Mouse (Mus musculus) hindbrain, embryonic 15.5 days (tissue): Measurements from ENCODE around the gene Mtf1. TPM values are rescaled to one million over a fixed set of nuclear protein-coding genes. Genes with fewer than 3 reads are reported as not detected.

Source experiments
- ATAC-seq: fragments of 200-750 bp; cut with Nextera tagmentation; 2 replicates; pipeline ENCODE4 v1.8.0; 2017; ENCODE audit warnings: low read depth, moderate number of reproducible peaks, moderate TSS enrichment; ENCODE audit not compliant: low FRiP score
- H3K27ac ChIP-seq: fragments of 300-500 bp; sonication (generic); replicated peaks from 2 replicates; pipeline ENCODE4 v1.5.1; 2015; ENCODE audit warnings: mild to moderate bottlenecking, inconsistent platforms
- H3K27me3 ChIP-seq: fragments of 300-500 bp; sonication (generic); 2 replicates; pipeline ENCODE4 v1.6.1; 2015; ENCODE audit warnings: control low read depth, inconsistent platforms
- H3K36me3 ChIP-seq: fragments of 300-500 bp; sonication (generic); 2 replicates; pipeline ENCODE4 v1.6.1; 2015; ENCODE audit warnings: control low read depth, inconsistent platforms
- H3K4me1 ChIP-seq: fragments of 300-500 bp; sonication (generic); replicated peaks from 2 replicates; pipeline ENCODE4 v1.6.1; 2015; ENCODE audit warnings: control low read depth, inconsistent platforms
- H3K4me2 ChIP-seq: fragments of 300-500 bp; sonication (generic); 2 replicates; pipeline ENCODE4 v1.6.1; 2015; ENCODE audit warnings: moderate library complexity, mild to moderate bottlenecking, inconsistent platforms
- H3K4me3 ChIP-seq: fragments of 300-500 bp; sonication (generic); 2 replicates; pipeline ENCODE4 v1.5.1; 2015; ENCODE audit warnings: mild to moderate bottlenecking, inconsistent platforms
- H3K9ac ChIP-seq: fragments of 300-500 bp; sonication (generic); 2 replicates; pipeline ENCODE4 v1.6.1; 2015; ENCODE audit warnings: inconsistent platforms
- H3K9me3 ChIP-seq: fragments of 300-500 bp; sonication (generic); 2 replicates; pipeline ENCODE4 v1.6.1; 2016; ENCODE audit warnings: control low read depth, inconsistent platforms
- WGBS: fragments of 180-500 bp; shearing (Covaris S2); methylation state at CpG from one replicate; pipeline ENCODE4 v1.1.7; 2015; 5-methylcytosine and 5-hydroxymethylcytosine counted together
- polyA plus RNA-seq: library from polyadenylated mRNA; unstranded; fragments of >200 nt; fragmentation: Nextera tagmentation; extraction: Ambion mirVana; gene quantifications from 2 replicates; pipeline ENCODE4 v1.2.1, GENCODE M21; 2015

Mtf1 gene
- polyA plus RNA-seq, 1 experiment from 2014 or later, result 11.6 TPM

- H3K9ac ChIP-seq, result no peak overlapping the region
- H3K9me3 ChIP-seq, result no peaks in the 10 kb centered on the region
- H3K4me3 ChIP-seq, result no peak overlapping the region
- ATAC-seq, result no peak
- no peak overlapping the region for H3K27ac ChIP-seq
- H3K4me1 ChIP-seq, result peaks cover 14% of the 10 kb centered on the region
- no peaks in the 10 kb centered on the region for H3K27me3 ChIP-seq
- 57% methylated on average over 11 of the region's 11 CpGs for WGBS
- H3K4me2 ChIP-seq, result no peak overlapping the region
- peaks cover 25% of the 10 kb centered on the region for H3K36me3 ChIP-seq
Measured at GRCm38 (mm10) chr4:124843493-124843892, 41.6 kb downstream of the Mtf1 start.

GRCm38 (mm10) chr4:124847573-124847972 lies 45.7 kb downstream of the Mtf1 start:
- no peak for ATAC-seq
- Histone ChIP-seq H3K36me3 (peaks cover 3% of the 10 kb centered on the region; the same call in 1 of the 2 replicates), H3K27ac (peak overlapping the region; percentile 41; the same call in 1 of the 2 replicates), H3K4me3 (no peak overlapping the region), H3K9me3 (no peaks in the 10 kb centered on the region), H3K4me2 (no peak overlapping the region), H3K27me3 (no peaks in the 10 kb centered on the region), H3K4me1 (peaks cover 34% of the 10 kb centered on the region), H3K9ac (no peak overlapping the region)
- 6% methylated on average over 8 of the region's 8 CpGs for WGBS

DNA sequence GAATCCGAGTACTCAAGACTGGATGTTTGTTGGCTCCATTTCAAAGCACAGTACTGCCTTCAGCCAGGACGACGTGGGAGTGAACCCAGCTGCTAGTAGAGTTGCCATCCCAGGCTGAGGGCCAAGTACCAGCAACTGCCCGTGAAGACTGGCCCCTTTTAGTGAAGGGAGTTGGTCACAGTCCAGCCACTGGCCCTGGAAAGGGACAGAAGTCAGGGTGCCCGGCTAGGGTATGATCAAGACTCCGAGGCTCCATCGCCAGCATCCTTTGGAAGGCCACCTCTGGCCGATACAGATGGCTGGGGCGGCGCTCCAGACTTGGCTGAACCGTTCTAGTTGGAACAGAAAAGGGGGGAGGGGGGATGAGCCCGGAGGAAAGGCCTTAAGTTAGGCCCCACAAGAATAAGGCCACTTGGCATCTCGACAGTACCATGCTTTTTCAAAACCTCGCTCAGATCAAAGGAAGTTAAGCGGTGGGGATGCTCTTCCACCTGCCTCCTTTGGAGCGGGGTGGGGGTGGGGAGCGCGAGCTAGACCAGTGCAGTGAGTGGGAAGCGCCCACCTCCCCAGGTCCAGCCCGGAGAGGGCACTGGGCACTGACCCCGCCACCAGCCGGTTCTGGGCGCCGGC lies 47.8 kb downstream of the Mtf1 start:
- no peaks in the 10 kb centered on the region for H3K27me3 ChIP-seq
- peak; percentile 49 for ATAC-seq
- H3K4me3 ChIP-seq, result peak overlapping the region; percentile 86
- peaks cover 14% of the 10 kb centered on the region for H3K36me3 ChIP-seq
- peaks cover 47% of the 10 kb centered on the region for H3K4me1 ChIP-seq
- H3K9ac ChIP-seq, result peak overlapping the region; percentile 91
- peak overlapping the region; percentile 99 for H3K27ac ChIP-seq
- no peaks in the 10 kb centered on the region for H3K9me3 ChIP-seq
- peak overlapping the region; percentile 90 for H3K4me2 ChIP-seq
- under 1% methylated on average over 24 of the region's 24 CpGs for WGBS

- H3K27ac ChIP-seq, result peak within 1 kb of the TSS; percentile 99
- peak within 1 kb of the TSS; percentile 90 for H3K4me2 ChIP-seq
- H3K4me1 ChIP-seq, result peaks cover 47% of the 10 kb centered on the region
- 0% methylated on average over 70 of the region's 90 CpGs for WGBS
- no peaks in the 10 kb centered on the region for H3K9me3 ChIP-seq
- H3K4me3 ChIP-seq, result peak within 1 kb of the TSS; percentile 86
- H3K9ac ChIP-seq, result peak within 1 kb of the TSS; percentile 91
- peak; percentile 92 for ATAC-seq
- H3K27me3 ChIP-seq, result no peaks in the 10 kb centered on the region
- H3K36me3 ChIP-seq, result peaks cover 18% of the 10 kb centered on the region
Measured at GRCm38 (mm10) chr4:124850261-124850913, 48.5 kb downstream of the Mtf1 start, which contains the start of gene Yrdc. Gene Yrdc, plus strand, starts transcription at chr4:124850679.

DNA sequence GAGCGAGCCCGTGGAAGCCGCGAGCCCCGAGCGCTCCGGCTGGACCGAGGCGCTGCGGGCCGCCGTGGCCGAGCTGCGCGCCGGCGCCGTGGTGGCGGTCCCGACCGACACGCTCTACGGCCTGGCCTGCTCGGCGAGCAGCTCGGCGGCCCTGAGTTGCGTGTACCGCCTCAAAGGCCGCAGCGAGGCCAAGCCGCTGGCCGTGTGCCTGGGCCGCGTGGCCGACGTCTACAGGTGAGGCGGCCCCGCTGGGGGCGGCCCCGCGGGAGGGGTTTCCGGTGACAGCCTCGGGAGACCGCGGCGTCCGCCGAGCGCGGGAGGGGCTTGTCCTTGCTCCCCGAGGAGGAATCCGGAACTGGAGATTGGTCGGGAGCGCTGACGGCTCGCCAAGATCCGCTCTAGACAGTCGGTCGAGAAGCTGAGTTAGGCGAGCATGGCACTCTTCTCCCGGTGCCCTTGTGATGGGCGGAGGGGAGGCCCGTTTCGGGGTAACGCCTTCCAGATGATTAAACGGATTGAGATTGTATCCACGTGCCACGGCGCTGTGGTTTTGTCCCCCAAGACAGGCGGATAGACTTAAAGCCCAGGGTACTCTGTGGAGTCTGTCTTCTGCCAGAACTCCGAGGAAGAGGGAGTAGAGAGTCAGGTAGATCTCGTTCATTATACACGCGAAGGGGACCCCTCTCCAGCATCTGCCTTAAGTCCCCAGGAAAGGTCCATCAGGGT lies 49.2 kb downstream of the Mtf1 start, which contains the start of gene 1110065P20Rik:
Gene 1110065P20Rik (minus strand): TSS at position 264 of the 726 bp plus-strand sequence.
- Histone ChIP-seq H3K4me2 (peak within 1 kb of the TSS; percentile 90), H3K4me3 (peak within 1 kb of the TSS; percentile 86), H3K27me3 (no peaks in the 10 kb centered on the region), H3K4me1 (peaks cover 47% of the 10 kb centered on the region), H3K27ac (peak within 1 kb of the TSS; percentile 99), H3K36me3 (peaks cover 25% of the 10 kb centered on the region), H3K9me3 (no peaks in the 10 kb centered on the region), H3K9ac (peak within 1 kb of the TSS; percentile 91)
- peak; percentile 45 for ATAC-seq
- under 1% methylated on average over 73 of the region's 75 CpGs for WGBS

- Histone ChIP-seq H3K4me1 (peaks cover 40% of the 10 kb centered on the region), H3K4me2 (no peak overlapping the region), H3K36me3 (peaks cover 51% of the 10 kb centered on the region), H3K9ac (no peak overlapping the region), H3K9me3 (no peaks in the 10 kb centered on the region), H3K4me3 (no peak overlapping the region), H3K27me3 (no peaks in the 10 kb centered on the region), H3K27ac (no peak overlapping the region)
- ATAC-seq, result no peak
- 94% methylated on average over 8 of the region's 8 CpGs for WGBS
Measured at GRCm38 (mm10) chr4:124856294-124856693, 54.4 kb downstream of the Mtf1 start.

GRCm38 (mm10) chr4:124858370-124858769 lies 56.5 kb downstream of the Mtf1 start:
- WGBS, result 80% methylated on average over 5 of the region's 5 CpGs
- H3K4me2 ChIP-seq, result no peak overlapping the region
- no peak overlapping the region for H3K4me3 ChIP-seq
- ATAC-seq, result no peak
- H3K9ac ChIP-seq, result no peak overlapping the region
- H3K27ac ChIP-seq, result no peak overlapping the region
- H3K9me3 ChIP-seq, result no peaks in the 10 kb centered on the region
- no peaks in the 10 kb centered on the region for H3K27me3 ChIP-seq
- peaks cover 51% of the 10 kb centered on the region for H3K36me3 ChIP-seq
- H3K4me1 ChIP-seq, result peaks cover 31% of the 10 kb centered on the region

DNA sequence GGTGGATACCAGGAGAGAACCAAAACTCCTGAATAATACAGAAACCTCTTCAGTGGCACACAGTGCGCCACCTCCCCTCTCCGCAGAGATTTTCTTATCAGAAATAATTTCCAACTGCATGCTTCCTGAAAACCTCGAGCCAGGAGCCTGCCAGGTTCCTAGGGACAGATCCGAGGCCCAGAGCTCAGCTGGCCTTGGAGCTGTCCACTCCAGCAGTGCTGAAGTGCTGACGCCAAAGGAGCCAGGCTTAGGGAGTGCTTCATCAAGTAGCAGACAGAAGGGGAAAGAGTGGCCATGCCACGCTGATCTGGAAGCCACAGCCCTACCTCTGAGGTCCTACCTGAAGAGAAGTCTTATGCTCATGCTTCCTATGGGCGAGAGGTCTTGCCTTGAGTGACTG lies 58.5 kb downstream of the Mtf1 start:
- Histone ChIP-seq H3K9me3 (no peaks in the 10 kb centered on the region), H3K27me3 (no peaks in the 10 kb centered on the region), H3K9ac (peak overlapping the region; percentile 83), H3K27ac (no peak overlapping the region), H3K36me3 (peaks cover 32% of the 10 kb centered on the region), H3K4me3 (peak overlapping the region; percentile 83), H3K4me1 (peaks cover 26% of the 10 kb centered on the region), H3K4me2 (peak overlapping the region; percentile 93)
- no peak for ATAC-seq
- 18% methylated on average over 7 of the region's 7 CpGs for WGBS

DNA sequence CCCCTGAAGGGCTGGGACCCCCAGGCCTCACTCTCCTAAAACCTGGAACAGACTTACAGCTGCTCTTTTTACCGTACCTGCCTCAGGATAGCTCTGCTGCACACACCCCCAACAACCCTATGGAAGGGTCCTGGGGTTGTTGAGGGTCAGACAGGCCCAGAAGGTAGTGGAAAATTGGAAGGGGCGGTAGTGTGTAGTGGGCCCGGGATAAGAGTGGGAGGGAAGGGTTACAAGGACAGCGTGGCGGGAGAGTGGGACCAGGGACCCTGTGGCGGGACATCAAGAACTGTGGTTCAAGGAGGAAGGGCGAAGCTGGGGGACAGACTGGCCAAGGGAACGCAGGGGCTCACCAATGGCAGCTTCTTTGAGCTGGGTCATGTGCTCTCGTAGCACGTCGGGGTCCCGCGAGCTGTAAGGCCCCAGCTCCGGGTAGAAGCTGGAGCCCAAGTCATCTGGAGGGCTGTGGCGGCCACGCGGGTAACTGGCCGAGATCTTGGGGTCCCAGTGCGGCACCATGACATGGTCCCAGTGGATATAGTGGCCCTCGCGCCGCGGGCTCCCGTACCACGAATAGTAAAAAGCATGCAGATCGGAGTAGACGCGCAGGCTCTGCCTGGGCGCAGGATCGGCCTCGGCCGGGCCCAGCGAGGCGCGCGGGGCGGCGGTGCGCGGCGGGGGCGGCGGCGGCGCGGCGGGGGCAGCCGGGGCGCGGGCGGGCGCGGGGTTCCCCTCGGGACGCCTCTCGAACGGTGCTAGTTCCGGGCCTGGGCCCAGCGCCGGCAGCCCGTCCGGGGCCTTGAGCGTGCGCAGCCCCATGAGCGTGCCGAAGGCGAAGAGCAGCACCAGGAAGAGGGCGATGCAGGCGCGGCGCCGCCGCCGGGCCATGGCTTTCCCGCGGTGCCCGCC lies 59.6 kb downstream of the Mtf1 start, which contains the start of gene Maneal:
Gene Maneal (minus strand): TSS at position 889 of the 906 bp plus-strand sequence.
- H3K27ac ChIP-seq, result peak within 1 kb of the TSS; percentile 85
- H3K4me2 ChIP-seq, result peak within 1 kb of the TSS; percentile 93
- H3K4me1 ChIP-seq, result peaks cover 26% of the 10 kb centered on the region
- peaks cover 21% of the 10 kb centered on the region for H3K36me3 ChIP-seq
- peak; percentile 40 for ATAC-seq
- H3K9me3 ChIP-seq, result no peaks in the 10 kb centered on the region
- H3K9ac ChIP-seq, result peak within 1 kb of the TSS; percentile 83
- WGBS, result 2% methylated on average over 64 of the region's 77 CpGs
- peak within 1 kb of the TSS; percentile 83 for H3K4me3 ChIP-seq
- no peaks in the 10 kb centered on the region for H3K27me3 ChIP-seq

DNA sequence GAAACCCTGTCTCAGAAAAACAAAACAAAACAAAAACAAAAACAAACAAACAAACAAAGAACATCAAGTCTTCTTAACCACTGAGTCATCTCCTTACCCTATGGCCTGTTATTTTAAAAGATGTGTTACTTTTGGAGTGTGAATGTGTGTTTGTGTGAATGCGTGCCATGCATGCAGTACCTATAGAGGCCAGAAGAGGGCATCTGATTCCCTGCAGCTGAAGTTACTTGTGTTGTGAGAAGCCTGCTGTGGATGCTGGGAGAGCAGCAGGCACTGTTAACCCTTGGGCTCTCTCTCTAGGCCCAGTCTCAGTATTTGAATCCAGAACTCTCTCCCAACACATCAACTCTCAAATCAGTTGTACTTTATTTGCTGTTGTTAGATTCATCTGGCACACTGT lies 70.8 kb downstream of the Mtf1 start:
- H3K4me3 ChIP-seq, result no peak overlapping the region
- H3K36me3 ChIP-seq, result no peaks in the 10 kb centered on the region
- no peak for ATAC-seq
- no peaks in the 10 kb centered on the region for H3K27me3 ChIP-seq
- no peaks in the 10 kb centered on the region for H3K9me3 ChIP-seq
- no peak overlapping the region for H3K4me2 ChIP-seq
- H3K27ac ChIP-seq, result no peak overlapping the region
- H3K4me1 ChIP-seq, result no peaks in the 10 kb centered on the region
- H3K9ac ChIP-seq, result no peak overlapping the region
- WGBS, result 94% methylated on average over 1 of the region's 1 CpGs

- 0 out of 2 replicates have a peak, but pooled peaks cover 8% of the 10 kb centered on the region for H3K27me3 ChIP-seq
- ATAC-seq, result no peak
Measured at GRCm38 (mm10) chr4:124880599-124880998, 78.7 kb downstream of the Mtf1 start, which contains the start of gene Epha10. Gene Epha10, plus strand, starts transcription at chr4:124880899.

More at GRCm38 (mm10) chr4:124880599-124880998, 78.7 kb downstream of the Mtf1 start, which contains the start of gene Epha10:
- Histone ChIP-seq H3K4me3 (peak within 1 kb of the TSS; percentile 48), H3K4me1 (peaks cover 18% of the 10 kb centered on the region), H3K4me2 (peak within 1 kb of the TSS; percentile 58), H3K9me3 (no peaks in the 10 kb centered on the region), H3K36me3 (no peaks in the 10 kb centered on the region), H3K27ac (peak within 1 kb of the TSS; percentile 60), H3K9ac (peak within 1 kb of the TSS; percentile 44)
- 5% methylated on average over 11 of the region's 11 CpGs for WGBS
